Mouse (Mus musculus) CH12.LX (cell line): Measurements from ENCODE around the gene Pax4.

ENCODE experiments used
- CHD2 ChIP-seq: IDR thresholded peaks from 2 replicates; pipeline ENCODE4 v1.6.1; 2011; ENCODE audit warnings: low read length, improper control_type of control experiment
- ELF1 ChIP-seq: IDR thresholded peaks from 2 replicates; pipeline ENCODE4 v1.6.1; 2014; ENCODE audit warnings: low read depth, mild to moderate bottlenecking, inconsistent platforms, low read length, improper control_type of control experiment

GRCm38 (mm10) chr6:28450977-28451376 lies 1.8 kb upstream of the Pax4 start:
- TF ChIP-seq CHD2: no peak
- no peak for TF ChIP-seq ELF1
